Mouse (Mus musculus): ENCODE results near the gene Gm4756. TPM values are rescaled to one million over a fixed set of nuclear protein-coding genes. Genes with fewer than 3 reads are reported as not detected.
A peak's percentile ranks its signal among the peaks of the same experiment; 100 is the strongest.

Gm4756 gene
- polyA plus RNA-seq, 1 experiment, result 0.81 TPM

DNA sequence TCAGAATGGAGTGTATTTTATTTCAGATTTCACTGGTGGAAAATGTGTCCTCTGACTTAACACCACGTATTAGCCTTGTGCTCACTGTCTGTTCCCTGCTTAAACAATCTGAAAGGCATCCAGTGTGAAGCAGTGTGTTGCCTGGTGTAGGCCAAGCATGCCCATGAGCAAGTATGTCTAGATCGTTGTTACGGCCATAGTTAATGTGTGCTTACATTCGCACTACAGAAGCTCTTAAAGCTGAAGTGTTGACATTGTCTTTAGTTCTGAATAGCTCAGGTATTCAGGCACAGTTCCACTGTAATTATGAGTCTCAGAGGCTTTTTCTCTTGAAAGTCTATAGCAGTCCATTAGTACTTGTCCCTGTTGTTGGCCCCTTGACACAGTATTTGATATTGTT lies 95.1 kb downstream of the Gm4756 start:
- Histone ChIP-seq H3K4me1 (ENCODE audit: control insufficient read depth, insufficient read depth, low read length) (no peaks in the 10 kb centered on the region), H3K27ac (ENCODE audit: insufficient read depth, low read depth, low read length) (no peak overlapping the region), H3K36me3 (ENCODE audit: control insufficient read depth, insufficient read depth, low read length) (no peaks in the 10 kb centered on the region), H3K4me3 (ENCODE audit: insufficient read depth, low read depth, low read length) (no peak overlapping the region), H3K27me3 (replicated peaks; ENCODE audit: control insufficient read depth, insufficient read depth, low read length) (no peaks in the 10 kb centered on the region)
- no peak for TF ChIP-seq CTCF (conservative IDR thresholded peaks at IDR 0.05; ENCODE audit: insufficient read depth, insufficient read length, low read depth, low read length)
- no peak for TF ChIP-seq POLR2A (IDR thresholded peaks at IDR 0.05; ENCODE audit: low read depth, low read length)
- DNase-seq, result no peak
- WGBS, result 57% methylated on average over 4 of the region's 4 CpGs

DNA sequence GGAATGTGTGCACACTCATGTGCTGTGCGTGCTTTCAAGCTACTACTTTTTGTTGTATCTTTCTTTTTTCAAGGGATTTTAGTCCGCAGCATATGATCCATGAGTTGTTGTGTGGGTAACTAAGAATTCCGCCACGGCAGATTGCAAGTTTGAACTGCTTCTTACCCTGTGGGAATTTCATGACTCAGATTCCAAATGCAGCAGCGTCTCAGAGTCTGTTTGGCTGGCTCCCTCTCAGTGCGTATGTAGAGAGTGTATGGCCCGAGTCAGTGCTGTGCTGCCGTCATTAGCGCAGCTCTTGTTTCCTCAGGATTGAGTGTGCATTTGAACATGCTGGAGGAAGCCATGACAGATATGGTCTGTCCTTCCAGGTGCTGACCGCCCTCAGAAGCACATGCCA lies 110.9 kb downstream of the Gm4756 start:
- Histone ChIP-seq H3K4me3 (ENCODE audit: insufficient read depth, low read depth, low read length) (no peak overlapping the region), H3K4me1 (ENCODE audit: control insufficient read depth, insufficient read depth, low read length) (peaks cover 2% of the 10 kb centered on the region; the same call in 1 of the 2 replicates), H3K27me3 (replicated peaks; ENCODE audit: control insufficient read depth, insufficient read depth, low read length) (no peaks in the 10 kb centered on the region), H3K27ac (ENCODE audit: insufficient read depth, low read depth, low read length) (no peak overlapping the region), H3K36me3 (ENCODE audit: control insufficient read depth, insufficient read depth, low read length) (no peaks in the 10 kb centered on the region)
- DNase-seq, result no peak
- WGBS, result 91% methylated on average over 10 of the region's 10 CpGs
- TF ChIP-seq POLR2A (IDR thresholded peaks at IDR 0.05; ENCODE audit: low read depth, low read length) (no peak), CTCF (conservative IDR thresholded peaks at IDR 0.05; ENCODE audit: insufficient read depth, insufficient read length, low read depth, low read length) (no peak)

DNA sequence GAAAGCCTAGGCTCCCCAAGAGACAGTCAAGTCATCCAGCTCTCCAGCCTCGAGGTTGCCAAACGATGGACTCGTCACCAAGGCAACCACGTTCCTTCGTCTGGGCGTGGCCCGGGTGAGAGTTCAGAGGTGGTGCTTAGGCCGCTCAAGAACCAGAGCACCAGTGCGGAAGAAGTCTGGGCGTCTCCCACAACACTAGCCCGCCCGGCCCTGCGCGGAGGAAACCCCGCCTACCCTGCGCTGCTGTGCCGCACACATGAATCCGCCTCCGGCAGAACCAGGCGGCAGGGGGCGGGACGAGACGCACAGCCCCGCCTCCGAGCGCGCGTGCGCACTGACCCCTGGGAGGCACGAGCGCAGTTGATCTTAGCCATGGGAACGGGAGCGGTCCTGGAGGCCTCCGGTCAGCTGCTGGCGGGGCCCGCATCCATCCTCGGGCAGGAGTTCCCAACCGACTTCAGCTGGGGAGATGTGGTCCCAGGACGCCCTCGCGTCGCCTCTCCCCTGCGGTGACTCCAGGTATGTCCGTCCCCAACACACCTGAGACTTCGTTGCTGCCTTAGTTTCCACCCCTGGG lies 113.4 kb downstream of the Gm4756 start, which contains the start of gene Pcnx4:
Pcnx4 (plus strand) TSS at position 363 of the 577 bp plus-strand sequence.
- WGBS, result under 1% methylated on average over 45 of the region's 45 CpGs
- peak; percentile 97 for DNase-seq
- H3K36me3 ChIP-seq (ENCODE audit: control insufficient read depth, insufficient read depth, low read length), result no peaks in the 10 kb centered on the region
- H3K27ac ChIP-seq (ENCODE audit: insufficient read depth, low read depth, low read length), result no peak within 1 kb of the TSS
- H3K4me3 ChIP-seq (ENCODE audit: insufficient read depth, low read depth, low read length), result peak within 1 kb of the TSS; percentile 82
- no peaks in the 10 kb centered on the region for H3K27me3 ChIP-seq (replicated peaks; ENCODE audit: control insufficient read depth, insufficient read depth, low read length)
- H3K4me1 ChIP-seq (ENCODE audit: control insufficient read depth, insufficient read depth, low read length), result peaks cover 2% of the 10 kb centered on the region; the same call in 1 of the 2 replicates
- peak; percentile 50 for TF ChIP-seq POLR2A (IDR thresholded peaks at IDR 0.05; ENCODE audit: low read depth, low read length)
- no peak for TF ChIP-seq CTCF (conservative IDR thresholded peaks at IDR 0.05; ENCODE audit: insufficient read depth, insufficient read length, low read depth, low read length)

DNA sequence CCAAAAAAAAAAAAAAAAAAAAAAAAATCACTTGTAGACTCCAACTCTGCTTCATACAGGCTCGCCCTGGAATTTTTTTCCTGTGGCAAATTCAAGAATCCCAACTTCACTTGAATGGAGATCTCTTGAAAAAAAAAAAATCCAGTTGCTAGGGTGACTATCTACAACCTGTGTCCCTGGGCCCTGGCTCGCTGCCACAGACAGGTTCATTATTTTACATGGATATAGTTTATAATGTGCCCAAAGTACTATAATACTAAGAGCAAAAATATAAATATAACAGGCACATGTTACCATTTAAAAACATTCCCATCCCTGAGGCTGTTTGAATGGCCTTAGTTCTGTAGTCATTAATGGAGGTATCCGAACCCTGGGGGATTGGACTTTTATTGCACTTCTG lies 113.9 kb downstream of the Gm4756 start:
- TF ChIP-seq CTCF (conservative IDR thresholded peaks at IDR 0.05; ENCODE audit: insufficient read depth, insufficient read length, low read depth, low read length) (no peak), POLR2A (IDR thresholded peaks at IDR 0.05; ENCODE audit: low read depth, low read length) (no peak)
- Histone ChIP-seq H3K27me3 (replicated peaks; ENCODE audit: control insufficient read depth, insufficient read depth, low read length) (no peaks in the 10 kb centered on the region), H3K36me3 (ENCODE audit: control insufficient read depth, insufficient read depth, low read length) (no peaks in the 10 kb centered on the region), H3K4me1 (ENCODE audit: control insufficient read depth, insufficient read depth, low read length) (peaks cover 2% of the 10 kb centered on the region; the same call in 1 of the 2 replicates), H3K27ac (ENCODE audit: insufficient read depth, low read depth, low read length) (no peak overlapping the region), H3K4me3 (ENCODE audit: insufficient read depth, low read depth, low read length) (peak overlapping the region; percentile 82)
- 46% methylated on average over 3 of the region's 3 CpGs for WGBS
- no peak for DNase-seq

DNA sequence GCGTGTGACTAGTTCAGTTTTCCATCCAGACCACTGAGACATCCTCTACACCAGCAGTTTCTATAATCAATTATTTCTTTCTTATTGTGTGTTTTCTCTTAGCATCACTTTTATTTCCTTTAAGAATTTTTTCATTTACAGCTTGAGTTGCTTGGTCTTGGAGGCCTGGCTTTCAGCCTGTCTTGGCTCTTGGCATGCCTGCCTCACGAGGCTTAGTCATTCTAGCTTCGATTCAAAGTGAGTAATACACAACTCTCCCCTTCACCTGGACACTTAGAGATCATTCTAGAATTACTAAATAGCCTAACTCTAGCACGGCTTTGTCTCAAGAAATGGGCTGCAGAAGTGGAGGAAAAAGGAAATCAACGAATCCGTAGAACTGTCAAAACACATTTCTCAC lies 115.5 kb downstream of the Gm4756 start:
- TF ChIP-seq CTCF (conservative IDR thresholded peaks at IDR 0.05; ENCODE audit: insufficient read depth, insufficient read length, low read depth, low read length) (no peak), POLR2A (IDR thresholded peaks at IDR 0.05; ENCODE audit: low read depth, low read length) (no peak)
- Histone ChIP-seq H3K27ac (ENCODE audit: insufficient read depth, low read depth, low read length) (no peak overlapping the region), H3K4me1 (ENCODE audit: control insufficient read depth, insufficient read depth, low read length) (peaks cover 2% of the 10 kb centered on the region; the same call in 1 of the 2 replicates), H3K4me3 (ENCODE audit: insufficient read depth, low read depth, low read length) (no peak overlapping the region), H3K36me3 (ENCODE audit: control insufficient read depth, insufficient read depth, low read length) (no peaks in the 10 kb centered on the region), H3K27me3 (replicated peaks; ENCODE audit: control insufficient read depth, insufficient read depth, low read length) (no peaks in the 10 kb centered on the region)
- 80% methylated on average over 6 of the region's 6 CpGs for WGBS
- DNase-seq, result no peak

DNA sequence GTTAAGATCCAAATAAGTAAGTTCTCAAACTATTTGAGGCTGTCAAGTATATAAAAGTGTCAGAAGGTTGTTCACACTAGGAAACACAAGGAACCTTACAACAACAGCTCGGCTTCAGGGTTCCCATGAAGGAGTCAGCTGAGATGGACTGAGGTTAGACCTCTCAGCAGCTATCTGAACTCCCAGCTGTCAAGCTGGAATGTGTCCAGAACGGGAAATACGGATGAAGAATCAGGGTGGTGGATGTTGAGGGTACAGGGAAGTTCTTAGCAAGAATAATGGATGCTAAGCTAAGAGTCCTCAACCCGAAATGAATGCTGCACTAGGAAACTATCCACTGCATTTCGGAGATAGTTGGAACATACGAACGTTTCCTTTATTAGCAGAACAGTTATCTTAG lies 117.2 kb downstream of the Gm4756 start:
- peaks cover 2% of the 10 kb centered on the region; the same call in 1 of the 2 replicates for H3K4me1 ChIP-seq (ENCODE audit: control insufficient read depth, insufficient read depth, low read length)
- no peak for DNase-seq
- H3K27ac ChIP-seq (ENCODE audit: insufficient read depth, low read depth, low read length), result no peak overlapping the region
- no peaks in the 10 kb centered on the region for H3K27me3 ChIP-seq (replicated peaks; ENCODE audit: control insufficient read depth, insufficient read depth, low read length)
- TF ChIP-seq POLR2A (IDR thresholded peaks at IDR 0.05; ENCODE audit: low read depth, low read length) (no peak), CTCF (conservative IDR thresholded peaks at IDR 0.05; ENCODE audit: insufficient read depth, insufficient read length, low read depth, low read length) (no peak)
- WGBS, result 77% methylated on average over 7 of the region's 7 CpGs
- no peak overlapping the region for H3K4me3 ChIP-seq (ENCODE audit: insufficient read depth, low read depth, low read length)
- no peaks in the 10 kb centered on the region for H3K36me3 ChIP-seq (ENCODE audit: control insufficient read depth, insufficient read depth, low read length)

Other genes with a start within 250 kb of the Gm4756 start
- gene Rtn1, start 240.6 kb downstream of the Gm4756 start, polyA plus RNA-seq (2012; rRNA removed), result 3.0 and 5.6 TPM in 2 replicates
- 0.07 TPM in 1 of 2 replicates, not detected in the other for gene Lrrc9, start 207.8 kb downstream of the Gm4756 start, polyA plus RNA-seq (2012; rRNA removed)
- 3.2 and 3.4 TPM in 2 replicates for gene Pcnx4, start 113.3 kb downstream of the Gm4756 start, polyA plus RNA-seq (2012; rRNA removed)
- gene Dhrs7, start 15.2 kb upstream of the Gm4756 start, polyA plus RNA-seq (2012; rRNA removed), result 31.0 and 42.3 TPM in 2 replicates
- gene Ppm1a, start 107.8 kb upstream of the Gm4756 start, polyA plus RNA-seq (2012; rRNA removed), result 50.1 and 68.8 TPM in 2 replicates

Data from kidney, adult 2 months (tissue).